Mouse (Mus musculus): Measurements from ENCODE around the gene Lcn10. TPM values are rescaled to one million over a fixed set of nuclear protein-coding genes. Genes with fewer than 3 reads are reported as not detected.

Lcn10 gene
- polyA plus RNA-seq (2014; fragmentation: Nextera tagmentation; extraction: Ambion mirVana) = not detected in 2 replicates

DNA sequence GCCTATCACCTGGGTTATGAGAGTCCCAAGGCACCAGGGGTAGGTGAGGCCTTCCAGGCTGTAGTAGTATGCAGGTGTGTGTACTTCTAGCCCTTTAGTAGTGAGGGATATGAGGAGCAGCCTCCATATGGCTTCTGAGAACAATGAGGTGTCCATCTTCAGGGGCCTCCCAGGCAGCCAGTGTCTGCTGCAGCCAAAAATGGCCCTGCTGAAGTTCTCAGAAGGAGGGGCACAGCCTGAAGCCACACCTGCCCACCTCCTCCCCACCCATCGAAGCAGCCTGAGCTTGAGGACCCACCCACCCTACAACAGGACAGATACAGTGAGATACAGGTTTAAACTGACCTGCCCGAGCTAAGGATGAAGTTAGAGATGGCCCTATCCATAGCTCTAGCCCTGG is at the start of gene Lcn10:
Gene Lcn10 (plus strand): TSS at position 301 of the 400 bp plus-strand sequence.
- ATAC-seq (ENCODE audit: low read depth) = no peak
- Histone ChIP-seq H3K36me3 (ENCODE audit: control insufficient read depth, insufficient read depth, low read length) (no peaks in the 10 kb centered on the region), H3K4me3 (ENCODE audit: low read depth, low read length) (no peak within 1 kb of the TSS), H3K9me3 (ENCODE audit: control insufficient read depth, low read length) (no peaks in the 10 kb centered on the region), H3K9ac (replicated peaks; ENCODE audit: low read depth, low read length) (no peak within 1 kb of the TSS), H3K4me2 (ENCODE audit: low read depth, low read length) (no peak within 1 kb of the TSS), H3K27me3 (ENCODE audit: control insufficient read depth, insufficient read depth, low read length) (no peaks in the 10 kb centered on the region), H3K27ac (ENCODE audit: low read depth, low read length) (no peak within 1 kb of the TSS), H3K4me1 (ENCODE audit: control insufficient read depth, insufficient read depth, low read length) (no peaks in the 10 kb centered on the region)
- WGBS = 72% methylated on average over 2 of the region's 2 CpGs

DNA sequence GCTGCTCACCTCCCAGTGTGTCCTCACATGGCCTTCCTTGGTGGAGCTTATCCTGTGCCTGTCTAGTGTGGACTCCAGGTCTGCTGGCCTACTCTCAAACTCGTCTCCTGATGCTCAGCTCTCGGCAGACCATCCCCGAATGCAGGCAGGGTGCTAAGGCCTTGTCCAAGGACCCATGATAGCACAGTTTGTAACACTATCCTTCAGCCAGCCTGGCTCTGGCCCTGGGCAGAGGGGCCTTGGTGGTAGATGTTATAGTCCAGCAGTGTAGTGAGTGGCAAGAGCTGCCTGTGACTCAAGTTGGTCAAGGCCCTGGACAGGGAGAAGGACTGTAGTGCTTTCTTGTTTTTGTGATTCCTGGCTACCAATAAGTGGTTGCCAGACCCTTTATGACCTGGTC is 48.9 kb upstream of the Lcn10 start:
- Histone ChIP-seq H3K4me1 (ENCODE audit: control insufficient read depth, insufficient read depth, low read length) (no peaks in the 10 kb centered on the region), H3K36me3 (ENCODE audit: control insufficient read depth, insufficient read depth, low read length) (no peaks in the 10 kb centered on the region), H3K9me3 (ENCODE audit: control insufficient read depth, low read length) (no peaks in the 10 kb centered on the region), H3K4me2 (ENCODE audit: low read depth, low read length) (no peak overlapping the region), H3K4me3 (ENCODE audit: low read depth, low read length) (no peak overlapping the region), H3K27ac (ENCODE audit: low read depth, low read length) (no peak overlapping the region), H3K9ac (replicated peaks; ENCODE audit: low read depth, low read length) (no peak overlapping the region), H3K27me3 (ENCODE audit: control insufficient read depth, insufficient read depth, low read length) (no peaks in the 10 kb centered on the region)
- no peak for ATAC-seq (ENCODE audit: low read depth)
- 80% methylated on average over 3 of the region's 3 CpGs for WGBS

GRCm38 (mm10) chr2:25634046-25634445 is 48.5 kb upstream of the Lcn10 start:
- ATAC-seq (ENCODE audit: low read depth) = no peak
- no peak overlapping the region for H3K4me2 ChIP-seq (ENCODE audit: low read depth, low read length)
- no peak overlapping the region for H3K9ac ChIP-seq (replicated peaks; ENCODE audit: low read depth, low read length)
- 47% methylated on average over 1 of the region's 1 CpGs for WGBS
- no peak overlapping the region for H3K4me3 ChIP-seq (ENCODE audit: low read depth, low read length)
- H3K4me1 ChIP-seq (ENCODE audit: control insufficient read depth, insufficient read depth, low read length) = no peaks in the 10 kb centered on the region
- H3K27ac ChIP-seq (ENCODE audit: low read depth, low read length) = no peak overlapping the region
- H3K27me3 ChIP-seq (ENCODE audit: control insufficient read depth, insufficient read depth, low read length) = no peaks in the 10 kb centered on the region
- no peaks in the 10 kb centered on the region for H3K9me3 ChIP-seq (ENCODE audit: control insufficient read depth, low read length)
- H3K36me3 ChIP-seq (ENCODE audit: control insufficient read depth, insufficient read depth, low read length) = no peaks in the 10 kb centered on the region

- Histone ChIP-seq H3K4me3 (ENCODE audit: low read depth, low read length) (no peak overlapping the region), H3K27ac (ENCODE audit: low read depth, low read length) (no peak overlapping the region), H3K36me3 (ENCODE audit: control insufficient read depth, insufficient read depth, low read length) (no peaks in the 10 kb centered on the region), H3K9ac (replicated peaks; ENCODE audit: low read depth, low read length) (no peak overlapping the region), H3K4me2 (ENCODE audit: low read depth, low read length) (no peak overlapping the region), H3K4me1 (ENCODE audit: control insufficient read depth, insufficient read depth, low read length) (no peaks in the 10 kb centered on the region), H3K27me3 (ENCODE audit: control insufficient read depth, insufficient read depth, low read length) (no peaks in the 10 kb centered on the region), H3K9me3 (ENCODE audit: control insufficient read depth, low read length) (no peaks in the 10 kb centered on the region)
- WGBS = 10% methylated on average over 6 of the region's 6 CpGs
- ATAC-seq (ENCODE audit: low read depth) = no peak
Measured at GRCm38 (mm10) chr2:25639890-25640289, 42.6 kb upstream of the Lcn10 start.

- Histone ChIP-seq H3K4me3 (ENCODE audit: low read depth, low read length) (no peak within 1 kb of the TSS), H3K9me3 (ENCODE audit: control insufficient read depth, low read length) (no peaks in the 10 kb centered on the region), H3K4me1 (ENCODE audit: control insufficient read depth, insufficient read depth, low read length) (no peaks in the 10 kb centered on the region), H3K9ac (replicated peaks; ENCODE audit: low read depth, low read length) (no peak within 1 kb of the TSS), H3K36me3 (ENCODE audit: control insufficient read depth, insufficient read depth, low read length) (no peaks in the 10 kb centered on the region), H3K27ac (ENCODE audit: low read depth, low read length) (no peak within 1 kb of the TSS), H3K4me2 (ENCODE audit: low read depth, low read length) (no peak within 1 kb of the TSS), H3K27me3 (ENCODE audit: control insufficient read depth, insufficient read depth, low read length) (no peaks in the 10 kb centered on the region)
- no peak for ATAC-seq (ENCODE audit: low read depth)
- 67% methylated on average over 2 of the region's 2 CpGs for WGBS
Measured at GRCm38 (mm10) chr2:25652902-25653301, 29.6 kb upstream of the Lcn10 start, which contains the start of gene Lcn8. Gene Lcn8, plus strand, starts transcription at chr2:25653120.

- Histone ChIP-seq H3K9me3 (ENCODE audit: control insufficient read depth, low read length) (no peaks in the 10 kb centered on the region), H3K27me3 (ENCODE audit: control insufficient read depth, insufficient read depth, low read length) (no peaks in the 10 kb centered on the region), H3K4me3 (ENCODE audit: low read depth, low read length) (no peak overlapping the region), H3K4me1 (ENCODE audit: control insufficient read depth, insufficient read depth, low read length) (no peaks in the 10 kb centered on the region), H3K36me3 (ENCODE audit: control insufficient read depth, insufficient read depth, low read length) (no peaks in the 10 kb centered on the region), H3K4me2 (ENCODE audit: low read depth, low read length) (no peak overlapping the region), H3K27ac (ENCODE audit: low read depth, low read length) (no peak overlapping the region), H3K9ac (replicated peaks; ENCODE audit: low read depth, low read length) (no peak overlapping the region)
- 47% methylated on average over 1 of the region's 1 CpGs for WGBS
- no peak for ATAC-seq (ENCODE audit: low read depth)
Measured at GRCm38 (mm10) chr2:25654502-25654901, 28.0 kb upstream of the Lcn10 start.

DNA sequence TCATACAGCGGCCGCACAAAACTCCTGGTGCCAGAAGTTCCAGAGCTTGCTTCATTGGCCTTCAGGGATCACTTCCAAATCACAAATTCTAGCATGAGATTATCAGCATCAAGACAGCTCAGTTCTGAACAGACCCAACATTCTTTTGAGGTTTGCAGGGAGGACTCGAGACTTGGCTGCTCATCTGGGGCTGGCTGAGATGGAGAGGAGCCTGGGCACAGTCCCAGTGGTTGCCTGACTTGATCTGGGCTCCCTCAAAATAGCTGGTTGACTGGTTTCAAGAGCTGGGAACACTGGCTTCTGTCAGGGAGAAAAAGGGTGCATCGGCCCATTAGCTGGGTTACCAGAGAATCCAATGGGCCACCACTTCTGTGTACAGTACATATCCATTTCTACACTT is 25.8 kb upstream of the Lcn10 start:
- ATAC-seq (ENCODE audit: low read depth) = no peak
- Histone ChIP-seq H3K36me3 (ENCODE audit: control insufficient read depth, insufficient read depth, low read length) (no peaks in the 10 kb centered on the region), H3K4me2 (ENCODE audit: low read depth, low read length) (no peak overlapping the region), H3K4me1 (ENCODE audit: control insufficient read depth, insufficient read depth, low read length) (no peaks in the 10 kb centered on the region), H3K9ac (replicated peaks; ENCODE audit: low read depth, low read length) (no peak overlapping the region), H3K9me3 (ENCODE audit: control insufficient read depth, low read length) (no peaks in the 10 kb centered on the region), H3K4me3 (ENCODE audit: low read depth, low read length) (no peak overlapping the region), H3K27ac (ENCODE audit: low read depth, low read length) (no peak overlapping the region), H3K27me3 (ENCODE audit: control insufficient read depth, insufficient read depth, low read length) (no peaks in the 10 kb centered on the region)
- WGBS = 82% methylated on average over 4 of the region's 4 CpGs

- H3K9me3 ChIP-seq (ENCODE audit: control insufficient read depth, low read length) = no peaks in the 10 kb centered on the region
- H3K9ac ChIP-seq (replicated peaks; ENCODE audit: low read depth, low read length) = no peak overlapping the region
- no peaks in the 10 kb centered on the region for H3K36me3 ChIP-seq (ENCODE audit: control insufficient read depth, insufficient read depth, low read length)
- ATAC-seq (ENCODE audit: low read depth) = no peak
- H3K27me3 ChIP-seq (ENCODE audit: control insufficient read depth, insufficient read depth, low read length) = no peaks in the 10 kb centered on the region
- H3K4me2 ChIP-seq (ENCODE audit: low read depth, low read length) = no peak overlapping the region
- no peak overlapping the region for H3K4me3 ChIP-seq (ENCODE audit: low read depth, low read length)
- 79% methylated on average over 4 of the region's 4 CpGs for WGBS
- no peak overlapping the region for H3K27ac ChIP-seq (ENCODE audit: low read depth, low read length)
- H3K4me1 ChIP-seq (ENCODE audit: control insufficient read depth, insufficient read depth, low read length) = no peaks in the 10 kb centered on the region
Measured at GRCm38 (mm10) chr2:25657246-25657645, 25.3 kb upstream of the Lcn10 start.

DNA sequence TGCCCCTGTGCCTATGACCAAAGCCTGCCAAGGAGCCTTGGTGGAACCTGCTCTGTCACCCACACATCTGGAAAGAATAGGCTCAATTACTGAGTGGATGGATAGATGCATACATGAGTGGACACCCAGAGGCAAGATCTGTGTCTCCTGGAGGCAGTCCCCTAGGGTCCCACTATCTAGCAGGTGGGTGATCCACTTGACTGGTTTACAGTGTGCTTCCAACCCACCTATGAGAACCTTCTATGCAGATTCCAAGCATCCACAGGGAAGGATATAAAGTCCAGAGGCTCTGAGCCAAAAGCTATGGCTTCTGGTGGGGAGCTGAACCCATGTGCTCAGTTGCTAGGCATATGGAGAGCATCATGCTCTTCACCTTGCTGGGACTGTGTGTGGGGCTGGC is 24.9 kb upstream of the Lcn10 start, which contains the start of gene Lcn5:
Gene Lcn5 (plus strand): TSS at position 301 of the 400 bp plus-strand sequence.
- ATAC-seq (ENCODE audit: low read depth) = no peak
- Histone ChIP-seq H3K27me3 (ENCODE audit: control insufficient read depth, insufficient read depth, low read length) (no peaks in the 10 kb centered on the region), H3K36me3 (ENCODE audit: control insufficient read depth, insufficient read depth, low read length) (no peaks in the 10 kb centered on the region), H3K4me2 (ENCODE audit: low read depth, low read length) (no peak within 1 kb of the TSS), H3K9ac (replicated peaks; ENCODE audit: low read depth, low read length) (no peak within 1 kb of the TSS), H3K9me3 (ENCODE audit: control insufficient read depth, low read length) (no peaks in the 10 kb centered on the region), H3K4me1 (ENCODE audit: control insufficient read depth, insufficient read depth, low read length) (no peaks in the 10 kb centered on the region), H3K4me3 (ENCODE audit: low read depth, low read length) (no peak within 1 kb of the TSS), H3K27ac (ENCODE audit: low read depth, low read length) (no peak within 1 kb of the TSS)

DNA sequence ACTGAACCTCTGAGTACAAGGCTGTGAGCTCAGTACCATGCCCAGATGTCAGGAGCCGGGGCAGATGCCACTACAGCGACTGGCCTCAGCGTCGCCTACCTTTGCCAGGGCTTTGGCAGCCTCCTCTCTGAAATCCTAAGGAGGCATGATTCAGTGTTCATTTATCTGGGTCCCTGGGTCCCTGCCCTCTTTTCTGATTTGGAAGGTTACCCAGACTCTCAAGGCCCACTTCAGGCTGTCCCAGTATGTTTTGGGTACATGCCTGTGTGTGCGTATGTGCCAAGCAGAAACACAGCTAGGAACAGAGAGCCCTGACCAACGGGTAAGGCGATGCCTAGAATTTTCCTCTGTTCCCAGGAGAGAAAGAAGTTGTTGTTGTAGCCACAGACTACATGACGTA is 22.2 kb upstream of the Lcn10 start:
- H3K4me2 ChIP-seq (ENCODE audit: low read depth, low read length) = no peak overlapping the region
- no peak for ATAC-seq (ENCODE audit: low read depth)
- H3K4me3 ChIP-seq (ENCODE audit: low read depth, low read length) = no peak overlapping the region
- H3K9me3 ChIP-seq (ENCODE audit: control insufficient read depth, low read length) = no peaks in the 10 kb centered on the region
- H3K27me3 ChIP-seq (ENCODE audit: control insufficient read depth, insufficient read depth, low read length) = no peaks in the 10 kb centered on the region
- no peaks in the 10 kb centered on the region for H3K4me1 ChIP-seq (ENCODE audit: control insufficient read depth, insufficient read depth, low read length)
- no peaks in the 10 kb centered on the region for H3K36me3 ChIP-seq (ENCODE audit: control insufficient read depth, insufficient read depth, low read length)
- H3K27ac ChIP-seq (ENCODE audit: low read depth, low read length) = no peak overlapping the region
- no peak overlapping the region for H3K9ac ChIP-seq (replicated peaks; ENCODE audit: low read depth, low read length)
- 86% methylated on average over 8 of the region's 8 CpGs for WGBS

Measured in neural tube, embryonic 14.5 days (tissue).